11 mouse cellular contexts compared by ENCODE assay signal in genomic region chr1:157444632-157445300, GRCm38 (mm10). TPM values are rescaled to one million over a fixed set of nuclear protein-coding genes. Genes with fewer than 3 reads are reported as not detected.
DNase-seq lines count a peak whose midpoint lies in the region; ATAC-seq and TF ChIP-seq lines count a peak whose summit lies in the region.
"Had no signal": no experiment of that assay in that cellular context is flagged by ENCODE, and none has a peak within 500 bp of the region (broad histone marks: within the 10 kb centered on the region; RNA-seq: fewer than 3 reads in every experiment).

No protein-coding gene starts in this region.

- DNase-seq in kidney, postnatal 0 days (ENCODE audit: low spot score) = no peak
- DNase-seq in kidney, adult 9 months = no peak
- peak; percentile 64 for DNase-seq in brain, adult 2 months (ENCODE audit: low read depth, low spot score)
- no peak for DNase-seq in urinary bladder, adult 2 months (ENCODE audit: low spot score)
- DNase-seq in cerebellum, adult 8-10 months = no peak
- DNase-seq: adrenal gland, postnatal 25 days; gastrocnemius, postnatal 25 days; kidney, postnatal 4 days had no signal

- H3K4me2 ChIP-seq in kidney, postnatal 0 days (ENCODE audit: low read length) = no peak overlapping the region
- H3K4me2 ChIP-seq in heart, embryonic 16.5 days (ENCODE audit: low read depth, low read length) = peak overlapping the region; percentile 60; the same call in 1 of the 2 replicates

- H3K27me3 ChIP-seq in kidney, postnatal 0 days (ENCODE audit: insufficient read depth, low read length) = no peaks in the 10 kb centered on the region
- peaks cover 13% of the 10 kb centered on the region; the same call in 1 of the 2 replicates for H3K27me3 ChIP-seq in E14TG2a.4 (ENCODE audit: insufficient read depth, low read length)
- H3K27me3 ChIP-seq in heart, embryonic 16.5 days (ENCODE audit: control insufficient read depth, insufficient read depth, low read length) = no peaks in the 10 kb centered on the region

- H3K4me1 ChIP-seq in kidney, postnatal 0 days (replicated peaks; ENCODE audit: insufficient read depth, low read length) = 0 out of 2 replicates have a peak, but pooled peaks cover 7% of the 10 kb centered on the region
- peaks cover 48% of the 10 kb centered on the region for H3K4me1 ChIP-seq in E14TG2a.4 (replicated peaks; ENCODE audit: low read depth, low read length)
- H3K4me1 ChIP-seq in heart, embryonic 16.5 days (ENCODE audit: control insufficient read depth, insufficient read depth, low read length) = peaks cover 32% of the 10 kb centered on the region

- no peak overlapping the region for H3K4me3 ChIP-seq in kidney, postnatal 0 days (replicated peaks; ENCODE audit: low read depth, low read length)
- H3K4me3 ChIP-seq in E14TG2a.4 (replicated peaks; ENCODE audit: low read length) = 0 out of 2 replicates have a peak overlapping the region, but pooled peaks have one; percentile 21
- H3K4me3 ChIP-seq in heart, embryonic 16.5 days (ENCODE audit: low read length) = no peak overlapping the region

- no peak overlapping the region for H3K9ac ChIP-seq in kidney, postnatal 0 days (ENCODE audit: low read depth, low read length)
- peak overlapping the region; percentile 61 for H3K9ac ChIP-seq in heart, embryonic 16.5 days (ENCODE audit: low read length)
- H3K9ac ChIP-seq: liver, embryonic 14.5 days had no signal

- peak overlapping the region; percentile 36; the same call in 1 of the 2 replicates for H3K27ac ChIP-seq in kidney, postnatal 0 days
- peak overlapping the region; percentile 94 for H3K27ac ChIP-seq in heart, embryonic 16.5 days (ENCODE audit: low read length)
- H3K27ac ChIP-seq: liver, embryonic 14.5 days had no signal

- no peaks in the 10 kb centered on the region for H3K9me3 ChIP-seq in kidney, postnatal 0 days (replicated peaks; ENCODE audit: low read length)
- no peaks in the 10 kb centered on the region for H3K9me3 ChIP-seq in E14TG2a.4 (ENCODE audit: low read length)
- no peaks in the 10 kb centered on the region for H3K9me3 ChIP-seq in heart, embryonic 16.5 days (replicated peaks; ENCODE audit: control insufficient read depth, low read length)

- WGBS in kidney, postnatal 0 days = 69% methylated on average over 13 of the region's 13 CpGs
- 66% methylated on average over 13 of the region's 13 CpGs for WGBS in heart, embryonic 16.5 days

- no peaks in the 10 kb centered on the region for H3K36me3 ChIP-seq in kidney, postnatal 0 days (ENCODE audit: insufficient read depth, low read length)
- H3K36me3 ChIP-seq in E14TG2a.4 (ENCODE audit: insufficient read depth, low read length) = no peaks in the 10 kb centered on the region
- no peaks in the 10 kb centered on the region for H3K36me3 ChIP-seq in heart, embryonic 16.5 days (ENCODE audit: control insufficient read depth, insufficient read depth)

- ATAC-seq in kidney, postnatal 0 days (replicated peaks; ENCODE audit: low FRiP score, low read depth) = no peak
- ATAC-seq in heart, embryonic 16.5 days (replicated peaks; ENCODE audit: extremely low read depth, insufficient read depth, low FRiP score) = no peak

- TF ChIP-seq CTCF in kidney, postnatal 0 days (IDR thresholded peaks at IDR 0.05; ENCODE audit: low read depth) = no peak
- TF ChIP-seq CTCF in E14TG2a.4 (conservative IDR thresholded peaks at IDR 0.05; ENCODE audit: low read length) = no peak

RNA-seq across cellular contexts. Expression of gene Cryzl2, which starts 13.6 kb away (rescaled TPM):
- polyA plus RNA-seq in kidney, postnatal 0 days (2015; fragmentation: Nextera tagmentation; extraction: Ambion mirVana) = 46.9 and 58.5 TPM in 2 replicates
- 30.2 and 33.0 TPM in 2 replicates for polyA plus RNA-seq in heart, embryonic 16.5 days (2015; fragmentation: Nextera tagmentation; extraction: Ambion mirVana)
- polyA plus RNA-seq in urinary bladder, adult 2 months (2012; rRNA removed) = 27.7 and 29.0 TPM in 2 replicates

RNA-seq across cellular contexts. Expression of gene Rasal2, which starts 32.4 kb away (rescaled TPM):
- 7.5 and 9.5 TPM in 2 replicates for polyA plus RNA-seq in kidney, postnatal 0 days (2015; fragmentation: Nextera tagmentation; extraction: Ambion mirVana)
- 13.7 and 15.5 TPM in 2 replicates for polyA plus RNA-seq in heart, embryonic 16.5 days (2015; fragmentation: Nextera tagmentation; extraction: Ambion mirVana)
- 6.1 and 8.6 TPM in 2 replicates for polyA plus RNA-seq in urinary bladder, adult 2 months (2012; rRNA removed)
